ENCODE assay signal across 30 mouse cellular contexts in the genomic region with DNA sequence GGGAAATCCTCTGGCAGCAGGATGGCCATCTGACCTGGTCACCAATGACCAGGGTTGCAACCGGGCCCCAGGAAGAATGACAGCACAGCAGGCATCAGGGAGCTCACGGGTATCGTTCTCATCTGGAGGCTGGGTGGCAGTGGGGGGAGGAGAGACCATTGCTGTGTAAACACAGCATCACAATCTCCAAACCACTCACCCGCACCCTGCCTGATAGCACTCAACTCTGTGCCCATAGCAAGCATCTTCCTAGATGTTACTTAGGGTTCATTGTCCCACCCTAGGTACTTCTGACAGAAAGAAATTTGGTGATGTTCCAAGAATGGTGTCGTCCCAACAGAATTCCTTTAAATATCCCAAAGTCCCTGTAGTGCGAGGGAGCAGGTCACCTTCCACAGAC. TPM values are rescaled to one million over a fixed set of nuclear protein-coding genes. Genes with fewer than 3 reads are reported as not detected.
DNase-seq lines count a peak whose midpoint lies in the region; ATAC-seq lines count a peak whose summit lies in the region.
"Had no signal": no experiment of that assay in that cellular context is flagged by ENCODE, and none has a peak within 500 bp of the region (broad histone marks: within the 10 kb centered on the region; RNA-seq: fewer than 3 reads in every experiment).

No protein-coding gene starts in this region.

- 69% methylated on average over 6 of the region's 6 CpGs for WGBS in kidney, embryonic 14.5 days
- WGBS in midbrain, embryonic 15.5 days: 64% methylated on average over 6 of the region's 6 CpGs
- 60% methylated on average over 6 of the region's 6 CpGs for WGBS in midbrain, embryonic 11.5 days

- no peaks in the 10 kb centered on the region for H3K9me3 ChIP-seq in kidney, embryonic 14.5 days (ENCODE audit: control insufficient read depth, low read length)
- H3K9me3 ChIP-seq in midbrain, embryonic 15.5 days: no peaks in the 10 kb centered on the region
- no peaks in the 10 kb centered on the region for H3K9me3 ChIP-seq in midbrain, embryonic 11.5 days (ENCODE audit: control insufficient read depth, low read length)
- H3K9me3 ChIP-seq: forebrain, embryonic 15.5 days; heart, embryonic 13.5 days; limb, embryonic 10.5 days; limb, embryonic 15.5 days; liver, embryonic 13.5 days; stomach, embryonic 15.5 days had no signal

- H3K27ac ChIP-seq in kidney, embryonic 14.5 days (ENCODE audit: low read depth, low read length): no peak overlapping the region
- H3K27ac ChIP-seq in midbrain, embryonic 15.5 days: no peak overlapping the region
- no peak overlapping the region for H3K27ac ChIP-seq in midbrain, embryonic 11.5 days (ENCODE audit: low read depth, low read length)
- H3K27ac ChIP-seq: forebrain, embryonic 15.5 days; heart, embryonic 13.5 days; limb, embryonic 10.5 days; limb, embryonic 15.5 days; liver, embryonic 13.5 days; macrophage; stomach, embryonic 15.5 days had no signal

- no peak for ATAC-seq in cerebellum, adult (ENCODE audit: insufficient number of reproducible peaks, low FRiP score, low TSS enrichment)
- ATAC-seq in kidney, embryonic 14.5 days (ENCODE audit: low FRiP score, low TSS enrichment): 0 out of 2 replicates have a peak, but pooled peaks have one; percentile 39
- ATAC-seq in midbrain, embryonic 15.5 days (replicated peaks): 0 out of 2 replicates have a peak, but pooled peaks have one; percentile 17
- no peak for ATAC-seq in midbrain, embryonic 11.5 days (ENCODE audit: low FRiP score)
- 0 out of 2 replicates have a peak, but pooled peaks have one; percentile 13 for ATAC-seq in neutrophil, adult 5-6 weeks (ENCODE audit: extremely low read depth, insufficient number of reproducible peaks, low FRiP score, poor library complexity, severe bottlenecking)
- ATAC-seq: activated CD4-positive, CD25-positive, alpha-beta regulatory T cell, adult 4 months; intestine, postnatal 0 days had no signal

- no peak overlapping the region for H3K4me2 ChIP-seq in kidney, embryonic 14.5 days (replicated peaks; ENCODE audit: low read depth, low read length)
- H3K4me2 ChIP-seq in midbrain, embryonic 15.5 days: no peak overlapping the region
- no peak overlapping the region for H3K4me2 ChIP-seq in midbrain, embryonic 11.5 days
- H3K4me2 ChIP-seq: forebrain, embryonic 15.5 days; heart, embryonic 13.5 days; limb, embryonic 15.5 days; liver, embryonic 13.5 days; stomach, embryonic 15.5 days had no signal

- no peak overlapping the region for H3K9ac ChIP-seq in kidney, embryonic 14.5 days (ENCODE audit: low read depth, low read length)
- H3K9ac ChIP-seq in midbrain, embryonic 15.5 days: no peak overlapping the region
- no peak overlapping the region for H3K9ac ChIP-seq in midbrain, embryonic 11.5 days (ENCODE audit: low read length)
- H3K9ac ChIP-seq: forebrain, embryonic 15.5 days; heart, embryonic 13.5 days; limb, embryonic 15.5 days; liver, embryonic 13.5 days; stomach, embryonic 15.5 days had no signal

- H3K4me1 ChIP-seq in kidney, embryonic 14.5 days (ENCODE audit: control insufficient read depth, insufficient read depth, low read length): no peaks in the 10 kb centered on the region
- 0 out of 2 replicates have a peak, but pooled peaks cover 3% of the 10 kb centered on the region for H3K4me1 ChIP-seq in midbrain, embryonic 15.5 days
- no peaks in the 10 kb centered on the region for H3K4me1 ChIP-seq in midbrain, embryonic 11.5 days (ENCODE audit: control insufficient read depth, insufficient read depth, low read length)
- H3K4me1 ChIP-seq: forebrain, embryonic 15.5 days; heart, embryonic 13.5 days; limb, embryonic 15.5 days; liver, embryonic 13.5 days; stomach, embryonic 15.5 days had no signal

- DNase-seq in cerebellum, adult 8-10 months: peak; percentile 5
- DNase-seq in kidney, postnatal 25 days: no peak
- DNase-seq in midbrain, embryonic 11.5 days (ENCODE audit: low spot score, missing footprints): no peak
- DNase-seq in urinary bladder, postnatal 10 days (ENCODE audit: low spot score): no peak
- DNase-seq: adrenal gland, adult 2 months; adrenal gland, postnatal 36 days; gastrocnemius, postnatal 10 days; heart, postnatal 10 days; kidney, adult 9 months; kidney, postnatal 14 days; liver, embryonic 13.5 days; lung, adult 2 months; lung, postnatal 10 days; right cerebral cortex, postnatal 14 days; thymus, postnatal 14 days had no signal

- no peaks in the 10 kb centered on the region for H3K27me3 ChIP-seq in kidney, embryonic 14.5 days (ENCODE audit: control insufficient read depth, insufficient read depth, low read length)
- H3K27me3 ChIP-seq in midbrain, embryonic 15.5 days (replicated peaks): no peaks in the 10 kb centered on the region
- H3K27me3 ChIP-seq in midbrain, embryonic 11.5 days (ENCODE audit: control insufficient read depth, insufficient read depth, low read length): no peaks in the 10 kb centered on the region
- H3K27me3 ChIP-seq: CH12.LX; forebrain, embryonic 15.5 days; heart, embryonic 13.5 days; limb, embryonic 15.5 days; liver, embryonic 13.5 days; stomach, embryonic 15.5 days had no signal

- H3K36me3 ChIP-seq in kidney, embryonic 14.5 days (ENCODE audit: control insufficient read depth, insufficient read depth, low read length): no peaks in the 10 kb centered on the region
- H3K36me3 ChIP-seq in midbrain, embryonic 15.5 days (replicated peaks): no peaks in the 10 kb centered on the region
- no peaks in the 10 kb centered on the region for H3K36me3 ChIP-seq in midbrain, embryonic 11.5 days (ENCODE audit: control insufficient read depth, insufficient read depth, low read length)
- H3K36me3 ChIP-seq: forebrain, embryonic 15.5 days; heart, embryonic 13.5 days; limb, embryonic 10.5 days; limb, embryonic 15.5 days; liver, embryonic 13.5 days; stomach, embryonic 15.5 days had no signal

- H3K4me3 ChIP-seq in kidney, embryonic 14.5 days (ENCODE audit: low read length): no peak overlapping the region
- no peak overlapping the region for H3K4me3 ChIP-seq in midbrain, embryonic 15.5 days
- H3K4me3 ChIP-seq in midbrain, embryonic 11.5 days (ENCODE audit: low read depth, low read length): no peak overlapping the region
- H3K4me3 ChIP-seq: forebrain, embryonic 15.5 days; heart, embryonic 13.5 days; limb, embryonic 10.5 days; limb, embryonic 15.5 days; liver, embryonic 13.5 days; stomach, embryonic 15.5 days had no signal

RNA-seq across cellular contexts. Expression of gene Tlr5, which starts 57.5 kb away (rescaled TPM):
- polyA plus RNA-seq in kidney, embryonic 14.5 days (2014; fragmentation: Nextera tagmentation; extraction: Ambion mirVana): 1.1 TPM in 2 replicates
- polyA plus RNA-seq in midbrain, embryonic 15.5 days (2015; fragmentation: Nextera tagmentation; extraction: Ambion mirVana): 0.17 and 0.45 TPM in 2 replicates
- polyA plus RNA-seq in midbrain, embryonic 11.5 days (2014; fragmentation: Nextera tagmentation; extraction: Ambion mirVana): 0.57 and 0.79 TPM in 2 replicates
- total RNA-seq in neutrophil, adult 5-6 weeks (2017): 7.4 and 12.0 TPM in 2 replicates
- total RNA-seq: CH12.LX; megakaryocyte-erythroid progenitor cell, adult 5-6 weeks had no signal
- polyA plus RNA-seq: C2C12 had no signal

Comparison
In these comparisons a context has a peak if more than half of its experiments do, and no peak if none do; other contexts are left out.
1. ATAC-seq: peak in kidney, embryonic 14.5 days (single experiment), midbrain, embryonic 15.5 days (single experiment) and neutrophil, adult 5-6 weeks (single experiment); none in cerebellum, adult (single experiment) and midbrain, embryonic 11.5 days (single experiment).